Mouse (Mus musculus) lung, adult 2 months (tissue): ENCODE results near the gene Rps10.

Experiments
- CTCF ChIP-seq: fragments of 200-500 bp; IDR thresholded peaks from 2 replicates; pipeline ENCODE4 v1.5.1; 2011; ENCODE audit warnings: mild to moderate bottlenecking, low read length, control low read depth; ENCODE audit not compliant: insufficient read depth
- POLR2A ChIP-seq: fragments of 200-500 bp; IDR thresholded peaks from 2 replicates; pipeline ENCODE4 v1.6.1; 2011; ENCODE audit warnings: low read depth, mild to moderate bottlenecking, control low read depth, low read length, borderline replicate concordance; ENCODE audit errors: extremely low read depth

GRCm38 (mm10) chr17:27610679-27611518 is 25.6 kb downstream of the Rps10 start:
- TF ChIP-seq POLR2A (no peak), CTCF (no peak)
